Mouse (Mus musculus) frontal cortex, postnatal 14 days (tissue): ENCODE data around the gene Fbxw8.

Experiments used
- DNase-seq, 2 experiments: peaks; one replicate each; pipeline ENCODE4 v3.0.0; 2022; ENCODE audit warnings: low spot score in 2 of 2

Gene Fbxw8

DNA sequence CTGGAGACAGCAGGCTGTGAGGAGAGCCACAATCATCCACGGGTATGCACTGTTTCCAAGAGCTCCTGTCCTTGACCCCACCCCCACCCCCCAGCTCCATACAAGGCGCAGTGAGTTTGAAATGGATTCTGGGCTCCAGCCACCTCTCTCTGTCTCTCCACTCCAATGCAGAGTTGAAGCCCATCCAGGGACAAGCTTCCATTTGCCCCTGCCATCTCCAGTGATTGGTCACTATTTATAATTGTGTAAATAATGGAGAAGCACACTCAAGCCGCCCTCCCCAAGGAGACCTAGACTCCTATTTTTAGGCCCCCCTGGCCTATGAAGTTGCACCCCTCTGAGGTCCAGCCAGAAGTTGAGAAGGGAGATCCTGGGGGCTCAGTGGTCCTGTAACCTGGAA is 132.2 kb downstream of the Fbxw8 start:
- DNase-seq = no peak

DNA sequence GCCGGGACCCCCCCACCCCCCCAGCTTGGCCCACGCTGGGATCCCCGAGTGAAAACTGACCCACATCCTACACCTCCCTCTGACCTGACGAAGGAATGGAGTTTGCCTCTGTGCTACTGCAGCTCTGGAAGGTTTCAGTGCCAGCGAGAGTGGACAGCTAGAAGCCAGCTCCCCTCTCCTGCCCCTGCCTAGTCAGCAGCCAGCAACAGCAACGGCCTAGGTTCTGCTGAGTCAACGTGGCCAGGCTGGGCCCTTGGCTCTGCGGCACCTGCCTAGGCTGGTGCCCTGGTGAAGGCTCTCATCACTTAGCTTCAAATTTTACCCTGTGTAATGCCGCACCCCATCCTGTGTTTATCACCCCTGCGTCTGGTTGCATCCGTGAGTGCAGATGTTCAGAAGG is 135.4 kb downstream of the Fbxw8 start:
- no peak for DNase-seq

DNA sequence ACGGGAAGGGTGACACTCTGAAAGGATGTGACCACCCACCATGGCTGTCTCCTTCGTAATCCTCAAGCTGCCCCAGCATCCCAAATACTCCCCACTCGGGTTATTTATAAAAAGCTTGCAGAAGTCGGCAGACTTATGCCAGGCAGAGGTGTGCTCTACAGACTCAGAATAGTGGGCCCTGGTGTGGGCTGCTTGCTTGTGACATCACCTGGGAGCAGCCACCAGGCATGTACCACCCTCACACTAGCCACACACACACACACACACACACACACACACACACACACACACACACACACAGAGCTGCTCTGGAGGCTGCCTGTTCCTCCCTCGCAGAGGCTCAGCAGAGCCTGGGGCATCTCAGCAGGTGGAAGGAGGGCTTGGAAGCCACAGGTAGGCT is 137.7 kb downstream of the Fbxw8 start:
- DNase-seq = no peak

DNA sequence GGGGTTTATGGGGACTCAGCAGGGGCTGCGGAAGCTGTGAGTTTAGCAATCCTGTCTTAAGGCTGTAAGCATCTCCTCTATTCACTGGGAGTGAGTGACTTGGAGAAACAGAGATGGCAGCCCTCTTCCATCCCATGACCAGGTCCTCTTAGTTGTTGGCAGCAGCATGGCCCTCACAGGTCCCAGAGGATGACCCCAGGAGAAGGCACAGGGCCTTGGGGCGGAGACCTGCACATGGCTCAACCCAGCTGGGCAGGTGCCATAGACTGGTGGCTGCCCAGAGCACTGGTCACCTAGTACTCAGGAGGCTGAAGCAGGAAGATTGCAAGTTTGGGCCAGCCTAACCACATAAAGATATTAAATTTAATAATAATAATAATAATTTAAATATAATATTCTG is 139.6 kb downstream of the Fbxw8 start:
- no peak for DNase-seq

DNA sequence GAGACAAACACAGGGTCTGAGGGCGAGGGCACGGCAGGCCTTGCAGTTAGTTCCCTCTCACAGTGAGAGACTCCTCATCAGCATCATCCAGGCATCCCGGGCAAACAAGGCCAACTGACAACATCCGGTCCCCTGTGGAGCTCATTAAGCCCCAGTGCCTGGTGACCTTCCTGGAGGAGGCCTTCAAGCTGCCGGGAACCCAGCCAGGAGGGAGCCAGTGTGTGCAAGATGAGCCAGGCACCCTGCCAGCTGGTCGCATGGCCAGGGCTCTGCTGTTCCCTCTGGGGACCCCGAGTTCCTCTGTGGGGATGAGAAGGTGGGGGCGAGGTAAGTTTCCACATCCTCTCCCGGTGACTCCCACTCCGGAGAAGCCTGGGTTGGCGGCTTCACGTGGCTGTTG is 140.2 kb downstream of the Fbxw8 start:
- no peak for DNase-seq
